Mouse (Mus musculus) v-Abl transformed pro-B cells (cell line): Measurements from ENCODE around the gene Rbms1.

Source experiments
- in situ Hi-C, 2 experiments: fragments of 400-800 bp; cut with MboI; formaldehyde crosslinking; loops; one replicate each; pipeline ENCODE4 v1.15.1; 2025; ENCODE audit not compliant: unreplicated experiment in 2 of 2

Gene Rbms1

GRCm38 (mm10) chr2:60920076-60920475, 42.9 kb downstream of the Rbms1 start:
- in situ Hi-C loops = no loop called here

GRCm38 (mm10) chr2:60918401-60918800, 44.6 kb downstream of the Rbms1 start:
- in situ Hi-C loops = no loop called here

GRCm38 (mm10) chr2:60914524-60915280, 48.3 kb downstream of the Rbms1 start:
- in situ Hi-C loops = no loop called here

- in situ Hi-C loops = no loop called here
Measured at GRCm38 (mm10) chr2:60913281-60913680, 49.7 kb downstream of the Rbms1 start.

GRCm38 (mm10) chr2:60911716-60912115, 51.3 kb downstream of the Rbms1 start:
- in situ Hi-C loops = no loop called here

GRCm38 (mm10) chr2:60910820-60911219, 52.2 kb downstream of the Rbms1 start:
- in situ Hi-C loops = no loop called here

- in situ Hi-C loops = no loop called here
Measured at GRCm38 (mm10) chr2:60908551-60908950, 54.4 kb downstream of the Rbms1 start.

GRCm38 (mm10) chr2:60908116-60908515, 54.9 kb downstream of the Rbms1 start:
- in situ Hi-C loops = no loop called here

- in situ Hi-C loops = no loop called here
Measured at GRCm38 (mm10) chr2:60905283-60905682, 57.7 kb downstream of the Rbms1 start.

GRCm38 (mm10) chr2:60904141-60904540, 58.9 kb downstream of the Rbms1 start:
- in situ Hi-C loops = no loop called here

- in situ Hi-C loops = no loop called here
Measured at GRCm38 (mm10) chr2:60903535-60903934, 59.5 kb downstream of the Rbms1 start.

GRCm38 (mm10) chr2:60902446-60903137, 60.4 kb downstream of the Rbms1 start:
- in situ Hi-C loops = no loop called here

GRCm38 (mm10) chr2:60901511-60901951, 61.5 kb downstream of the Rbms1 start:
- in situ Hi-C loops = no loop called here

- in situ Hi-C loops = no loop called here
Measured at GRCm38 (mm10) chr2:60901013-60901412, 62.0 kb downstream of the Rbms1 start.

GRCm38 (mm10) chr2:60893042-60893441, 70.0 kb downstream of the Rbms1 start:
- in situ Hi-C loops = loop anchor here in 1 of 2 experiments (10.0 to 25.0 kb wide), 2 partner anchors 88 to 1519 kb away; partner anchors contain the start of gene Dpp4

- in situ Hi-C loops = loop anchor here in 1 of 2 experiments (25.0 kb wide), 1 partner anchor 1528 kb away; the partner anchor contains the start of gene Dpp4
Measured at GRCm38 (mm10) chr2:60883931-60884330, 79.1 kb downstream of the Rbms1 start.

- in situ Hi-C loops = loop anchor here in 1 of 2 experiments (25.0 kb wide), 1 partner anchor 1529 kb away; the partner anchor contains the start of gene Dpp4
Measured at GRCm38 (mm10) chr2:60883043-60883365, 80.0 kb downstream of the Rbms1 start.

GRCm38 (mm10) chr2:60882202-60883042, 80.6 kb downstream of the Rbms1 start:
- in situ Hi-C loops = loop anchor here in 1 of 2 experiments (25.0 kb wide), 1 partner anchor 1530 kb away; the partner anchor contains the start of gene Dpp4

- in situ Hi-C loops = loop anchor here in 1 of 2 experiments (25.0 kb wide), 1 partner anchor 1531 kb away; the partner anchor contains the start of gene Dpp4
Measured at GRCm38 (mm10) chr2:60881571-60882041, 81.4 kb downstream of the Rbms1 start.

- in situ Hi-C loops = loop anchor here in 1 of 2 experiments (25.0 kb wide), 1 partner anchor 1531 kb away; the partner anchor contains the start of gene Dpp4
Measured at GRCm38 (mm10) chr2:60880789-60881570, 82.0 kb downstream of the Rbms1 start.
